11 mouse cellular contexts compared by ENCODE assay signal in the genomic region with DNA sequence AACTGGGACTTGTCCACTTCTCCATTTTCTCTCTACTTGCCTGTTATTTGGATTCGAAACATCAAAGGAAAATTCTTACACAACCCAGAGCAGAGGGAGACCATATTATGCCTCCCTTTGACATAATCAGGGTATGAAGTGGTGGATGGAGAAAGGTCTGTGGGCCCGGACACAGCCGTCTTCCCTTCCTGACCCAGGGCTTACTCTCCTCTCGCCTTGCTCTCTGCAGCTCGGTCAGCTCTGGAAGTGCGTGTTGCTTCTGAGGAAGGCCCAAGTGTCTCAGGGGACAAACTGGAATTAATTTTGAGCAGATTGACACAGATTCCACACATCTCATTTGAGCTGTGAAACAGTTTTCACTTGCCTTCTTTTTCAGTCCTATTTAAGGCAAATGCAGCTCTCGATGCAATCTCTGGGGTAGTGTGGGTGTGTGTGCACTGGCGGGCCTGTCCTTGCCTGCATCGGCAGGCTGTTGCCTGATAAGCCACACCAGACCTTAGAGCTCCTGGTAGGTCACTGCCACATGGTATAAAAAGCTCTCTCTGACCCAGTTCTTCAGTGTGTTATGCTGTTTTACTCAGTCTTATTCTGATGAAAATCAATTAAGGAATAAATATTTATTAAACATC.
DNase-seq lines count a peak whose midpoint lies in the region; ATAC-seq lines count a peak whose summit lies in the region.
"Had no signal": no experiment of that assay in that cellular context is flagged by ENCODE, and none has a peak within 500 bp of the region (broad histone marks: within the 10 kb centered on the region; RNA-seq: fewer than 3 reads in every experiment).

No protein-coding gene starts in this region.

- no peak overlapping the region for H3K4me3 ChIP-seq in hindbrain, embryonic 15.5 days
- no peak overlapping the region for H3K4me3 ChIP-seq in hindbrain, embryonic 16.5 days (ENCODE audit: low read length)
- H3K4me3 ChIP-seq: embryonic facial prominence, embryonic 12.5 days had no signal

- 62% methylated on average over 9 of the region's 9 CpGs for WGBS in hindbrain, embryonic 15.5 days
- 71% methylated on average over 9 of the region's 9 CpGs for WGBS in hindbrain, embryonic 16.5 days

- H3K27me3 ChIP-seq in hindbrain, embryonic 15.5 days = no peaks in the 10 kb centered on the region
- H3K27me3 ChIP-seq in hindbrain, embryonic 16.5 days (replicated peaks; ENCODE audit: control insufficient read depth, insufficient read depth, low read length) = no peaks in the 10 kb centered on the region
- H3K27me3 ChIP-seq: embryonic facial prominence, embryonic 12.5 days had no signal

- no peak overlapping the region for H3K9ac ChIP-seq in hindbrain, embryonic 15.5 days
- H3K9ac ChIP-seq in hindbrain, embryonic 16.5 days (ENCODE audit: low read depth, low read length) = no peak overlapping the region
- H3K9ac ChIP-seq: embryonic facial prominence, embryonic 12.5 days; hindbrain, embryonic 14.5 days had no signal

- no peaks in the 10 kb centered on the region for H3K4me1 ChIP-seq in hindbrain, embryonic 15.5 days (replicated peaks)
- H3K4me1 ChIP-seq in hindbrain, embryonic 16.5 days (ENCODE audit: control insufficient read depth, insufficient read depth, low read depth, low read length) = no peaks in the 10 kb centered on the region
- H3K4me1 ChIP-seq: embryonic facial prominence, embryonic 12.5 days had no signal

- no peaks in the 10 kb centered on the region for H3K36me3 ChIP-seq in hindbrain, embryonic 15.5 days
- no peaks in the 10 kb centered on the region for H3K36me3 ChIP-seq in hindbrain, embryonic 16.5 days (ENCODE audit: control insufficient read depth, insufficient read depth, low read length)
- H3K36me3 ChIP-seq: embryonic facial prominence, embryonic 12.5 days had no signal

- peak; percentile 66 for DNase-seq in c-Kit-positive CD71-positive TER-119-positive erythroid progenitor cells, embryonic 14.5 days (ENCODE audit: low spot score)
- peak; percentile 17 to 20 for DNase-seq in left cerebral cortex, adult 9 months (ENCODE audit: low spot score in 2 of 2)
- DNase-seq in right cerebral cortex, adult 2 months (ENCODE audit: low spot score in 2 of 2) = peak; percentile 31 to 34
- no peak for DNase-seq in gastrocnemius, postnatal 25 days
- DNase-seq in cerebellum, postnatal 25 days = no peak
- DNase-seq: adrenal gland, postnatal 14 days; thymus, adult 18-20 months had no signal

- 0 out of 2 replicates have a peak, but pooled peaks have one; percentile 45 for ATAC-seq in hindbrain, embryonic 15.5 days (ENCODE audit: low FRiP score, low read depth)
- no peak for ATAC-seq in hindbrain, embryonic 16.5 days

- no peak overlapping the region for H3K27ac ChIP-seq in hindbrain, embryonic 15.5 days (replicated peaks)
- no peak overlapping the region for H3K27ac ChIP-seq in hindbrain, embryonic 16.5 days (ENCODE audit: low read depth, low read length)
- H3K27ac ChIP-seq: embryonic facial prominence, embryonic 12.5 days; hindbrain, embryonic 14.5 days had no signal

- H3K4me2 ChIP-seq in hindbrain, embryonic 15.5 days = no peak overlapping the region
- no peak overlapping the region for H3K4me2 ChIP-seq in hindbrain, embryonic 16.5 days (ENCODE audit: low read length)
- H3K4me2 ChIP-seq: embryonic facial prominence, embryonic 12.5 days; hindbrain, embryonic 14.5 days had no signal

- H3K9me3 ChIP-seq in hindbrain, embryonic 15.5 days = no peaks in the 10 kb centered on the region
- no peaks in the 10 kb centered on the region for H3K9me3 ChIP-seq in hindbrain, embryonic 16.5 days (ENCODE audit: control insufficient read depth, low read length)
- H3K9me3 ChIP-seq: embryonic facial prominence, embryonic 12.5 days had no signal

Comparison
In these comparisons a context has a peak if more than half of its experiments do, and no peak if none do; other contexts are left out.
1. DNase-seq: peak in c-Kit-positive CD71-positive TER-119-positive erythroid progenitor cells, embryonic 14.5 days (single experiment), left cerebral cortex, adult 9 months (2 of 2) and right cerebral cortex, adult 2 months (2 of 2); none in gastrocnemius, postnatal 25 days (single experiment) and cerebellum, postnatal 25 days (0 of 2).